22 mouse cellular contexts compared by ENCODE assay signal in the genomic region with DNA sequence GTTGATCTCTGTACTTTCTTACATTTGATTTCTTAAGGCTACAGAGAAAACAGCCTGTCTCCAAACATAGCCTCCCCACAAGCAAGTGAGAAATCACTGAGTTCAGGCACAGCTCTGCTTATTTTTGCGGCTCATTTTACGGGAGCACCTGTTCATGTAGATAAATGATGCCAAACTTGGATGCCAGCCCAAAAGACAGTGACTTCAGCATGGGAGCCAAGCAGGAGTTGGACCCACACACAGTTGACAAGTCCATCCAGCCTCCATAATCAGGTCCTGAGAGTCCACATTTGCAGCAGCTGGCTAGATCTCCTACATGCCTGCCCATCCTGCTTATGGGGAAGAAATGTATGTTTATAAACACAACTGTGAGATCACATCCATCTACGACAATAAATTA.
A peak's percentile ranks its signal among the peaks of the same experiment; 100 is the strongest.
DNase-seq lines count a peak whose midpoint lies in the region; ATAC-seq and TF ChIP-seq lines count a peak whose summit lies in the region.
"Had no signal": no experiment of that assay in that cellular context is flagged by ENCODE, and none has a peak within 500 bp of the region (broad histone marks: within the 10 kb centered on the region; RNA-seq: fewer than 3 reads in every experiment).

No protein-coding gene starts in this region.

- peak; percentile 4 for DNase-seq in cerebellum, adult 8-10 months
- no peak for DNase-seq in cerebellum, adult 11-12 months
- no peak for DNase-seq in hindbrain, embryonic 14.5 days (ENCODE audit: low spot score)
- peak; percentile 60 for DNase-seq in midbrain, postnatal 0 days (ENCODE audit: low spot score)
- DNase-seq in right cerebral cortex, postnatal 4 days: peak; percentile 5
- DNase-seq in natural killer cell, adult 2 months (ENCODE audit: low spot score in 2 of 2): no peak
- DNase-seq: adrenal gland, adult 8-10 months; heart, adult 18-20 months; heart, postnatal 4 days; lung, adult 2 months; lung, postnatal 36 days; retina, postnatal 1 day had no signal

- no peak overlapping the region for H3K4me3 ChIP-seq in hindbrain, embryonic 16.5 days (ENCODE audit: low read length)
- no peak overlapping the region for H3K4me3 ChIP-seq in hindbrain, embryonic 14.5 days (replicated peaks; ENCODE audit: low read length)
- H3K4me3 ChIP-seq in midbrain, postnatal 0 days (ENCODE audit: low read depth, low read length): no peak overlapping the region
- H3K4me3 ChIP-seq in midbrain, embryonic 15.5 days: no peak overlapping the region
- H3K4me3 ChIP-seq: forebrain, embryonic 12.5 days; intestine, embryonic 15.5 days; limb, embryonic 10.5 days; midbrain, embryonic 10.5 days; myocyte had no signal

- no peak for TF ChIP-seq CTCF in midbrain, postnatal 0 days (IDR thresholded peaks at IDR 0.05)

- H3K4me2 ChIP-seq in hindbrain, embryonic 16.5 days (ENCODE audit: low read length): no peak overlapping the region
- no peak overlapping the region for H3K4me2 ChIP-seq in hindbrain, embryonic 14.5 days (replicated peaks)
- H3K4me2 ChIP-seq in midbrain, postnatal 0 days (ENCODE audit: low read depth, low read length, poor library complexity, severe bottlenecking): no peak overlapping the region
- no peak overlapping the region for H3K4me2 ChIP-seq in midbrain, embryonic 15.5 days
- H3K4me2 ChIP-seq: forebrain, embryonic 12.5 days; intestine, embryonic 15.5 days; liver, embryonic 11.5 days had no signal

- no peak overlapping the region for H3K9ac ChIP-seq in hindbrain, embryonic 16.5 days (ENCODE audit: low read depth, low read length)
- no peak overlapping the region for H3K9ac ChIP-seq in hindbrain, embryonic 14.5 days
- no peak overlapping the region for H3K9ac ChIP-seq in midbrain, postnatal 0 days (replicated peaks; ENCODE audit: low read length, poor library complexity, severe bottlenecking)
- H3K9ac ChIP-seq in midbrain, embryonic 15.5 days: no peak overlapping the region
- H3K9ac ChIP-seq: forebrain, embryonic 12.5 days; intestine, embryonic 15.5 days had no signal

- H3K27me3 ChIP-seq in hindbrain, embryonic 16.5 days (replicated peaks; ENCODE audit: control insufficient read depth, insufficient read depth, low read length): no peaks in the 10 kb centered on the region
- H3K27me3 ChIP-seq in hindbrain, embryonic 14.5 days (ENCODE audit: control insufficient read depth, insufficient read depth, low read length): no peaks in the 10 kb centered on the region
- H3K27me3 ChIP-seq in midbrain, postnatal 0 days (ENCODE audit: insufficient read depth, low read length): no peaks in the 10 kb centered on the region
- H3K27me3 ChIP-seq in midbrain, embryonic 15.5 days (replicated peaks): no peaks in the 10 kb centered on the region
- H3K27me3 ChIP-seq: CH12.LX; forebrain, embryonic 12.5 days; intestine, embryonic 15.5 days had no signal

- no peaks in the 10 kb centered on the region for H3K36me3 ChIP-seq in hindbrain, embryonic 16.5 days (ENCODE audit: control insufficient read depth, insufficient read depth, low read length)
- H3K36me3 ChIP-seq in hindbrain, embryonic 14.5 days (replicated peaks; ENCODE audit: control insufficient read depth, insufficient read depth): no peaks in the 10 kb centered on the region
- H3K36me3 ChIP-seq in midbrain, postnatal 0 days (ENCODE audit: insufficient read depth, low read length): no peaks in the 10 kb centered on the region
- no peaks in the 10 kb centered on the region for H3K36me3 ChIP-seq in midbrain, embryonic 15.5 days (replicated peaks)
- H3K36me3 ChIP-seq: forebrain, embryonic 12.5 days; intestine, embryonic 15.5 days; limb, embryonic 10.5 days; midbrain, embryonic 10.5 days had no signal

- H3K9me3 ChIP-seq in hindbrain, embryonic 16.5 days (ENCODE audit: control insufficient read depth, low read length): no peaks in the 10 kb centered on the region
- H3K9me3 ChIP-seq in hindbrain, embryonic 14.5 days (ENCODE audit: control insufficient read depth, low read length): no peaks in the 10 kb centered on the region
- H3K9me3 ChIP-seq in midbrain, postnatal 0 days (ENCODE audit: low read length): no peaks in the 10 kb centered on the region
- no peaks in the 10 kb centered on the region for H3K9me3 ChIP-seq in midbrain, embryonic 15.5 days
- H3K9me3 ChIP-seq: forebrain, embryonic 12.5 days; intestine, embryonic 15.5 days; limb, embryonic 10.5 days; midbrain, embryonic 10.5 days had no signal

- 82% methylated on average over 3 of the region's 3 CpGs for WGBS in hindbrain, embryonic 16.5 days
- WGBS in hindbrain, embryonic 14.5 days: 87% methylated on average over 3 of the region's 3 CpGs
- 94% methylated on average over 3 of the region's 3 CpGs for WGBS in midbrain, postnatal 0 days
- 82% methylated on average over 3 of the region's 3 CpGs for WGBS in midbrain, embryonic 15.5 days

- H3K4me1 ChIP-seq in hindbrain, embryonic 16.5 days (ENCODE audit: control insufficient read depth, insufficient read depth, low read depth, low read length): no peaks in the 10 kb centered on the region
- H3K4me1 ChIP-seq in hindbrain, embryonic 14.5 days (replicated peaks; ENCODE audit: control insufficient read depth, insufficient read depth, low read length): no peaks in the 10 kb centered on the region
- H3K4me1 ChIP-seq in midbrain, postnatal 0 days (ENCODE audit: insufficient read depth, low read length): no peaks in the 10 kb centered on the region
- no peaks in the 10 kb centered on the region for H3K4me1 ChIP-seq in midbrain, embryonic 15.5 days
- H3K4me1 ChIP-seq: forebrain, embryonic 12.5 days; intestine, embryonic 15.5 days; limb, embryonic 10.5 days; midbrain, embryonic 10.5 days had no signal

- peak; percentile 54; the same call in 1 of the 2 replicates for ATAC-seq in hindbrain, embryonic 16.5 days
- ATAC-seq in hindbrain, embryonic 14.5 days (ENCODE audit: low FRiP score): no peak
- no peak for ATAC-seq in midbrain, postnatal 0 days (ENCODE audit: low FRiP score)
- ATAC-seq in midbrain, embryonic 15.5 days (replicated peaks): no peak
- ATAC-seq: intestine, embryonic 15.5 days had no signal

- H3K27ac ChIP-seq in hindbrain, embryonic 16.5 days (ENCODE audit: low read depth, low read length): no peak overlapping the region
- H3K27ac ChIP-seq in hindbrain, embryonic 14.5 days: no peak overlapping the region
- no peak overlapping the region for H3K27ac ChIP-seq in midbrain, postnatal 0 days (ENCODE audit: low read depth, low read length)
- no peak overlapping the region for H3K27ac ChIP-seq in midbrain, embryonic 15.5 days
- H3K27ac ChIP-seq: forebrain, embryonic 12.5 days; intestine, embryonic 15.5 days; limb, embryonic 10.5 days; midbrain, embryonic 10.5 days; stomach, postnatal 0 days had no signal

Comparison
In these comparisons a context has a peak if more than half of its experiments do, and no peak if none do; other contexts are left out.
1. DNase-seq: peak in cerebellum, adult 8-10 months (single experiment), midbrain, postnatal 0 days (single experiment) and right cerebral cortex, postnatal 4 days (single experiment); none in cerebellum, adult 11-12 months (single experiment), hindbrain, embryonic 14.5 days (single experiment) and natural killer cell, adult 2 months (0 of 2).